22 mouse cellular contexts compared by ENCODE assay signal in the genomic region with DNA sequence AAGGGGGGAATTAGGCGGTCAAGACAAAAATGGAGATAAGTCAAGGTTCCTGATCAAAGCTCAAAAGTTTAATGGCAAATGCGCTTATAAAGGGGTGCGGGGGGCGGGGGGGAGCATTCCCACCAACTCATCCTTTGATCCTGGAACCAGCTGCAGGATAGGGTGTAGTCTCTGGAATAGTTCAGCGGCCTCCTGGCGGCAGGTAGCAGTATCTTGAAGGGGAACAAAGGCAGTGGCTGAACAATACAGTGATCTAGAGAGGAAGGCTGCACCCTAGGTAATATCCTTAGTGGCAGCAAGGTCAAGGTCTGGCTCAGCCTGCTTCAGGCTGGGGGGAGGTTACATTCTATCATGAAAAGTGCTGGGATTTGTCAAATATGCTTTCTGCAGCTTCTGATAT. TPM values are rescaled to one million over a fixed set of nuclear protein-coding genes. Genes with fewer than 3 reads are reported as not detected.
DNase-seq lines count a peak whose midpoint lies in the region; TF ChIP-seq lines count a peak whose summit lies in the region.
"Had no signal": no experiment of that assay in that cellular context is flagged by ENCODE, and none has a peak within 500 bp of the region (broad histone marks: within the 10 kb centered on the region; RNA-seq: fewer than 3 reads in every experiment).

No protein-coding gene starts in this region.

- no peaks in the 10 kb centered on the region for H3K27me3 ChIP-seq in E14TG2a.4 (ENCODE audit: insufficient read depth, low read length)
- no peaks in the 10 kb centered on the region for H3K27me3 ChIP-seq in ES-Bruce4 (ENCODE audit: control insufficient read depth, insufficient read depth, low read length, poor library complexity, severe bottlenecking)
- H3K27me3 ChIP-seq in cerebellum, adult 2 months (ENCODE audit: control insufficient read depth, insufficient read depth, low read length) = no peaks in the 10 kb centered on the region
- H3K27me3 ChIP-seq: embryonic facial prominence, embryonic 13.5 days; embryonic facial prominence, embryonic 15.5 days; forebrain, embryonic 12.5 days had no signal

- in situ Hi-C loops in ES-E14 (cut with MboI; ENCODE audit: low sequenced_read_pairs in 2 of 2, unreplicated experiment in 2 of 2) = no loop called here

- DNase-seq in ES-E14 (ENCODE audit: low read depth, low spot score) (peak; percentile 58), WW6 (ENCODE audit: low read depth, low spot score) (peak; percentile 49)
- no peak for DNase-seq in cerebellum, adult 2 months
- no peak for DNase-seq in adrenal gland, adult 18-20 months (ENCODE audit: low spot score in 2 of 2)
- DNase-seq in adrenal gland, adult 8-10 months = no peak
- no peak for DNase-seq in frontal cortex, postnatal 14 days (ENCODE audit: low spot score in 2 of 2)
- DNase-seq: adrenal gland, adult 2 months; adrenal gland, postnatal 14 days; adrenal gland, postnatal 36 days; cerebellum, adult 11-12 months; cerebellum, adult 8-10 months; cerebellum, adult 9-11 months; cerebellum, postnatal 14 days; cerebellum, postnatal 36 days; embryo, embryonic 11 days had no signal

- 86% methylated on average over 6 of the region's 6 CpGs for WGBS in cerebellum, adult 2 months

- H3K4me1 ChIP-seq in E14TG2a.4 (replicated peaks; ENCODE audit: low read depth, low read length) (peaks cover 21% of the 10 kb centered on the region), ES-Bruce4 (ENCODE audit: control insufficient read depth, insufficient read depth, low read length) (peaks cover 2% of the 10 kb centered on the region), ES-E14 (ENCODE audit: control insufficient read depth in 2 of 2, insufficient read depth in 2 of 2, low read length in 2 of 2, poor library complexity in 1 of 2) (peaks cover 2 to 3% of the 10 kb centered on the region in 2 experiments; a peak in 3 of 4 replicates)
- H3K4me1 ChIP-seq in cerebellum, adult 2 months (ENCODE audit: control insufficient read depth, insufficient read depth, low read length) = no peaks in the 10 kb centered on the region
- H3K4me1 ChIP-seq: embryonic facial prominence, embryonic 13.5 days; embryonic facial prominence, embryonic 15.5 days; forebrain, embryonic 10.5 days; forebrain, embryonic 12.5 days had no signal

- 0 out of 2 replicates have a peak, but pooled peaks have one; percentile 23 for TF ChIP-seq EP300 in ES-Bruce4 (IDR thresholded peaks at IDR 0.05; ENCODE audit: insufficient read depth, low read depth, low read length)

- H3K4me3 ChIP-seq in E14TG2a.4 (replicated peaks; ENCODE audit: low read length) = 0 out of 2 replicates have a peak overlapping the region, but pooled peaks have one; percentile 29
- H3K4me3 ChIP-seq in ES-Bruce4 (ENCODE audit: low read depth, low read length) = no peak overlapping the region
- H3K4me3 ChIP-seq in ES-E14 (ENCODE audit: insufficient read depth in 1 of 2, low read depth in 1 of 2, low read length in 2 of 2, poor library complexity in 1 of 2, severe bottlenecking in 1 of 2) = no peak overlapping the region
- no peak overlapping the region for H3K4me3 ChIP-seq in cerebellum, adult 2 months (replicated peaks; ENCODE audit: insufficient read depth, low read depth, low read length)
- H3K4me3 ChIP-seq: embryonic facial prominence, embryonic 13.5 days; embryonic facial prominence, embryonic 15.5 days; erythroblast, embryonic 14.5 days; forebrain, embryonic 10.5 days; forebrain, embryonic 12.5 days had no signal

- H3K9ac ChIP-seq in ES-Bruce4 (ENCODE audit: low read depth, poor library complexity, severe bottlenecking) = no peak overlapping the region
- no peak overlapping the region for H3K9ac ChIP-seq in ES-E14 (ENCODE audit: insufficient read depth, low read depth, low read length, poor library complexity, severe bottlenecking)
- H3K9ac ChIP-seq: embryonic facial prominence, embryonic 13.5 days; embryonic facial prominence, embryonic 15.5 days; forebrain, embryonic 12.5 days had no signal

- TF ChIP-seq CTCF in E14TG2a.4 (conservative IDR thresholded peaks at IDR 0.05; ENCODE audit: low read length) = peak; percentile 26; the same call in 1 of the 2 replicates
- no peak for TF ChIP-seq CTCF in ES-Bruce4 (IDR thresholded peaks at IDR 0.05; ENCODE audit: low read depth, low read length)
- no peak for TF ChIP-seq CTCF in cerebellum, adult 2 months (IDR thresholded peaks at IDR 0.05; ENCODE audit: borderline replicate concordance, insufficient read depth, low read depth, low read length)

- no peak for TF ChIP-seq POLR2A in ES-Bruce4 (IDR thresholded peaks at IDR 0.05; ENCODE audit: insufficient read depth, low read length)
- TF ChIP-seq POLR2A in cerebellum, adult 2 months (IDR thresholded peaks at IDR 0.05; ENCODE audit: borderline replicate concordance, insufficient read depth, low read length) = no peak

- H3K27ac ChIP-seq in ES-Bruce4 (ENCODE audit: insufficient read depth, low read length) = no peak overlapping the region
- H3K27ac ChIP-seq in ES-E14 (ENCODE audit: insufficient read depth, low read depth, low read length, poor library complexity, severe bottlenecking) = no peak overlapping the region
- no peak overlapping the region for H3K27ac ChIP-seq in cerebellum, adult 2 months (ENCODE audit: insufficient read depth, low read length)
- H3K27ac ChIP-seq: embryonic facial prominence, embryonic 13.5 days; embryonic facial prominence, embryonic 15.5 days; forebrain, embryonic 10.5 days; forebrain, embryonic 12.5 days had no signal

- no peaks in the 10 kb centered on the region for H3K9me3 ChIP-seq in E14TG2a.4 (ENCODE audit: low read length)
- H3K9me3 ChIP-seq in ES-Bruce4 (replicated peaks; ENCODE audit: control insufficient read depth, insufficient read depth, low read length, poor library complexity, severe bottlenecking) = no peaks in the 10 kb centered on the region
- no peaks in the 10 kb centered on the region for H3K9me3 ChIP-seq in ES-E14 (ENCODE audit: control insufficient read depth, insufficient read depth, low read depth, low read length)
- H3K9me3 ChIP-seq: embryonic facial prominence, embryonic 13.5 days; embryonic facial prominence, embryonic 15.5 days; forebrain, embryonic 10.5 days; forebrain, embryonic 12.5 days had no signal

- H3K36me3 ChIP-seq in E14TG2a.4 (ENCODE audit: insufficient read depth, low read length) (peaks cover 37% of the 10 kb centered on the region), ES-Bruce4 (ENCODE audit: control insufficient read depth, insufficient read depth, low read length, poor library complexity, severe bottlenecking) (peaks cover 5% of the 10 kb centered on the region), ES-E14 (ENCODE audit: control insufficient read depth, insufficient read depth, low read length, poor library complexity, severe bottlenecking) (peaks cover 6% of the 10 kb centered on the region)

TF ChIP-seq in ES-E14, 5 proteins besides CTCF, POLR2A, EP300 and RAD21:
- no peak for TF ChIP-seq CHD2 (IDR thresholded peaks at IDR 0.05; ENCODE audit: low read depth, low read length)
- TF ChIP-seq ZNF384 (IDR thresholded peaks at IDR 0.05; ENCODE audit: low read depth, low read length) = no peak
- TF ChIP-seq ZC3H11A (IDR thresholded peaks at IDR 0.05; ENCODE audit: borderline replicate concordance, low read depth, low read length) = no peak
- TF ChIP-seq MAFK (IDR thresholded peaks at IDR 0.05; ENCODE audit: insufficient read depth, low read depth, low read length) = no peak
- TF ChIP-seq HCFC1 (IDR thresholded peaks at IDR 0.05; ENCODE audit: borderline replicate concordance, insufficient read depth, low read length) = no peak

RNA-seq across cellular contexts. Expression of a gene that starts 7.8 kb away (rescaled TPM):
- 50.5 and 60.8 TPM in 2 replicates for polyA plus RNA-seq in ES-Bruce4 (2011; ENCODE audit: insufficient read depth, insufficient read length, low read depth, missing spikeins)
- 18.6 and 22.9 TPM in 2 replicates for total RNA-seq in ES-E14 (2012; rRNA removed)
- polyA plus RNA-seq in cerebellum, adult 2 months (2012; rRNA removed) = 22.5 and 23.1 TPM in 2 replicates
- 1 to 10 TPM; 6.1 to 6.4 TPM for total RNA-seq in adrenal gland, adult 18-20 months (2021)
- 10 to 100 TPM; 12.5 to 16.8 (median 14.1) TPM for total RNA-seq in adrenal gland, adult 8-10 months (2022)

Comparison
In these comparisons a context has a peak if more than half of its experiments do, and no peak if none do; other contexts are left out.
1. DNase-seq: peak in ES-E14 (single experiment) and WW6 (single experiment); none in cerebellum, adult 2 months (0 of 2), adrenal gland, adult 18-20 months (0 of 2), adrenal gland, adult 8-10 months (single experiment) and frontal cortex, postnatal 14 days (0 of 2).